Mouse (Mus musculus) forebrain, postnatal 0 days (tissue): ENCODE data around the gene Tspan18. TPM values are rescaled to one million over a fixed set of nuclear protein-coding genes. Genes with fewer than 3 reads are reported as not detected.
A peak's percentile ranks its signal among the peaks of the same experiment; 100 is the strongest.

ENCODE experiments used
- ATAC-seq: fragments of 200-750 bp; cut with Nextera tagmentation; 2 replicates; pipeline ENCODE4 v1.8.0; 2017; ENCODE audit warnings: mild to moderate bottlenecking, moderate library complexity
- DNase-seq: peaks from one replicate; pipeline ENCODE4 v3.0.0-alpha.2; 2015
- H3K27ac ChIP-seq: fragments of 300-500 bp; sonication (generic); 2 replicates; pipeline ENCODE4 v1.5.1; 2014; ENCODE audit warnings: low read depth, mild to moderate bottlenecking, antibody characterized with exemption, low read length, moderate library complexity, mixed read lengths
- H3K27me3 ChIP-seq: fragments of 300-500 bp; sonication (generic); 2 replicates; pipeline ENCODE4 v1.6.1; 2014; ENCODE audit warnings: mild to moderate bottlenecking, low read length, mixed read lengths; ENCODE audit not compliant: insufficient read depth
- H3K36me3 ChIP-seq: fragments of 300-500 bp; sonication (generic); 2 replicates; pipeline ENCODE4 v1.6.1; 2014; ENCODE audit warnings: mild to moderate bottlenecking, moderate library complexity; ENCODE audit not compliant: insufficient read depth
- H3K4me1 ChIP-seq: fragments of 300-500 bp; sonication (generic); 2 replicates; pipeline ENCODE4 v1.6.1; 2014; ENCODE audit warnings: antibody characterized with exemption; ENCODE audit not compliant: insufficient read depth
- H3K4me2 ChIP-seq: fragments of 300-500 bp; sonication (generic); 2 replicates; pipeline ENCODE4 v1.6.1; 2014; ENCODE audit warnings: low read depth, mild to moderate bottlenecking, moderate library complexity
- H3K4me3 ChIP-seq: fragments of 300-500 bp; sonication (generic); 2 replicates; pipeline ENCODE4 v1.5.1; 2014; ENCODE audit warnings: low read depth, low read length, mixed read lengths
- H3K9ac ChIP-seq: fragments of 300-500 bp; sonication (generic); 2 replicates; pipeline ENCODE4 v1.6.1; 2014; ENCODE audit warnings: mild to moderate bottlenecking
- H3K9me3 ChIP-seq: fragments of 300-500 bp; sonication (generic); 2 replicates; pipeline ENCODE4 v1.6.1; 2016; ENCODE audit warnings: low read length
- CTCF ChIP-seq: sonication (generic); IDR thresholded peaks from 2 replicates; pipeline ENCODE4 v1.5.1; 2016; ENCODE audit warnings: antibody characterized with exemption, control low read depth, low read depth
- WGBS: fragments of 180-500 bp; shearing (Covaris S2); extraction: QIAGEN DNeasy Blood & Tissue Kit; methylation state at CpG from one replicate; pipeline ENCODE4 v1.1.7; 2014; 5-methylcytosine and 5-hydroxymethylcytosine counted together
- polyA plus RNA-seq: library from polyadenylated mRNA; unstranded; fragments of >200 nt; fragmentation: Nextera tagmentation; extraction: Ambion mirVana; gene quantifications from 2 replicates; pipeline ENCODE4 v1.2.1, GENCODE M21; 2015
- total RNA-seq: library from RNA; depleted of rRNA; stranded (reverse); fragments of >200 nt; gene quantifications from 2 replicates; pipeline ENCODE4 v1.2.3, GENCODE M21; 2014

Tspan18 gene
- total and polyA plus RNA-seq, 2 experiments from 2014 or later, result 14.4 to 23.1 TPM

DNA sequence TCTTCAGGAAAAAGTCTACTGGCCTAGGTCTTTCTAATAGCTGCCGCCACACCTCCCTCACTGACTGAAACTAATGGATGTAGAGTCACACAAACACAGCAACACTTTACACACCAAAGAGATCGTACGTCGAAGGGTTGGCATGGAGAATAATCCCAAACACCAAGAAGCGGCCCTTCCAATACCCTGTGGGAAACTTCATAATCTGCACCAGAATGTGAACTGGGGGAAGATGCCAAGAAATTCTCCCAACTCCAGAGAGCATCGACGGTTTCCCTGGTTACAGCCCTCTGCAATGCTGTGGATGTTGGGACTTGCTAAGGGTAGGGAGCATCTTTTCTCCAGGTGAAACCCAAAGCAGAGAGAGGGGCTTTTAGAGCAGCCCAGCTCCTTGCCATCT, 83.7 kb downstream of the Tspan18 start:
- 48% methylated on average over 7 of the region's 7 CpGs for WGBS
- Histone ChIP-seq H3K9me3 (no peaks in the 10 kb centered on the region), H3K4me1 (no peaks in the 10 kb centered on the region), H3K4me3 (no peak overlapping the region), H3K9ac (no peak overlapping the region), H3K27me3 (no peaks in the 10 kb centered on the region), H3K36me3 (no peaks in the 10 kb centered on the region), H3K4me2 (no peak overlapping the region), H3K27ac (no peak overlapping the region)
- ATAC-seq, result 0 out of 2 replicates have a peak, but pooled peaks have one; percentile 21
- no peak for DNase-seq
- TF ChIP-seq CTCF, result no peak

GRCm38 (mm10) chr2:93249058-93249457, 85.2 kb downstream of the Tspan18 start:
- TF ChIP-seq CTCF, result no peak
- H3K9ac ChIP-seq, result no peak overlapping the region
- no peak overlapping the region for H3K4me3 ChIP-seq
- DNase-seq, result no peak
- H3K4me2 ChIP-seq, result no peak overlapping the region
- no peak overlapping the region for H3K27ac ChIP-seq
- H3K27me3 ChIP-seq, result no peaks in the 10 kb centered on the region
- H3K4me1 ChIP-seq, result 0 out of 2 replicates have a peak, but pooled peaks cover 4% of the 10 kb centered on the region
- ATAC-seq, result no peak
- WGBS, result 56% methylated on average over 6 of the region's 6 CpGs
- H3K36me3 ChIP-seq, result no peaks in the 10 kb centered on the region
- H3K9me3 ChIP-seq, result no peaks in the 10 kb centered on the region

DNA sequence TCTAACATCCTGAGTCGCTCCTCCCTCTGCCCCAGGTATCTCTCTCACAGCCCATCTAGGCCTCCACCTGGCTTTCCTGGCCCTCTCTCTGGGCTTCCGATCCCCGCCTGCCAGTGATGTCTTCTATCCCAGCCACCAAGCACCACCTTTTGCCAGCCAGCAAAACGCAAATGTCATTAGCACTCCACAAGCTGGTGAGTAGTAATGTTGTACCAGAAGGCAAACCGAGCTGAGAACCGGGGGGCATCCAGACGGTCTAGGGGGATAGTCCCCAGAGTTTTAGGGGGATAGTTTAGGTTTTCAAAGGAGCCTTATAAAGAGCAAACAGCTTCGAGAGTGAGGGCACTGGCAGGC, 90.2 kb downstream of the Tspan18 start:
- Histone ChIP-seq H3K36me3 (no peaks in the 10 kb centered on the region), H3K4me3 (no peak overlapping the region), H3K27me3 (no peaks in the 10 kb centered on the region), H3K27ac (no peak overlapping the region), H3K9ac (no peak overlapping the region), H3K9me3 (no peaks in the 10 kb centered on the region), H3K4me2 (no peak overlapping the region), H3K4me1 (0 out of 2 replicates have a peak, but pooled peaks cover 4% of the 10 kb centered on the region)
- DNase-seq (peak; percentile 62), ATAC-seq (peak; percentile 80)
- no peak for TF ChIP-seq CTCF
- 68% methylated on average over 8 of the region's 8 CpGs for WGBS

- ATAC-seq (no peak), DNase-seq (no peak)
- H3K27ac ChIP-seq, result no peak overlapping the region
These were observed 90.7 kb downstream of the Tspan18 start for GRCm38 (mm10) chr2:93243439-93244089.

GRCm38 (mm10) chr2:93242166-93242565, 92.1 kb downstream of the Tspan18 start:
- no peak overlapping the region for H3K9ac ChIP-seq
- DNase-seq (no peak), ATAC-seq (no peak)
- WGBS, result 76% methylated on average over 5 of the region's 5 CpGs
- no peaks in the 10 kb centered on the region for H3K36me3 ChIP-seq
- H3K9me3 ChIP-seq, result no peaks in the 10 kb centered on the region
- H3K4me2 ChIP-seq, result no peak overlapping the region
- H3K27ac ChIP-seq, result no peak overlapping the region
- H3K4me1 ChIP-seq, result 0 out of 2 replicates have a peak, but pooled peaks cover 4% of the 10 kb centered on the region
- no peaks in the 10 kb centered on the region for H3K27me3 ChIP-seq
- no peak for TF ChIP-seq CTCF
- no peak overlapping the region for H3K4me3 ChIP-seq

More at GRCm38 (mm10) chr2:93243439-93244089, 90.7 kb downstream of the Tspan18 start:
- 74% methylated on average over 11 of the region's 11 CpGs for WGBS
- Histone ChIP-seq H3K36me3 (no peaks in the 10 kb centered on the region), H3K27me3 (no peaks in the 10 kb centered on the region), H3K4me1 (0 out of 2 replicates have a peak, but pooled peaks cover 4% of the 10 kb centered on the region), H3K4me2 (no peak overlapping the region), H3K9ac (no peak overlapping the region), H3K4me3 (no peak overlapping the region), H3K9me3 (no peaks in the 10 kb centered on the region)
- no peak for TF ChIP-seq CTCF

DNA sequence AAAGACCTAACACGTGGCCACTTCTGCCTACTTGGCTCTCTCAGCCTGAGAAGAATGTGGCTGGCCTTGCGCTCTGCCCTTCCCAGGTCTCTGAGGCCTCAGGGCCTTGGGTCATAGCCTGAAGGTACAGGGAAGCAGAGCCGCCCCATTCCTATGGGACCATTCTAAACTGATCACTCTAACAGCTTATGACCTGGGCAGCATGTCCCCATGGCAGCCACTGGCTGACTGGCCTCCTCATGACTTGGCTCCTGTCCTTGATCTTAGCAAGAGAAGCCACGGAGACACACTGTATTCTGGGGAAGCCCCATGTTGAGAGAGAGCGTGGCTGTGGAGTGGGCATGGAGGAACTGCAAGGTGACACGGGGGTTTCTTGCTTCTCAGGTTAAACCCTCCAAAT, 95.4 kb downstream of the Tspan18 start:
- Histone ChIP-seq H3K4me1 (no peaks in the 10 kb centered on the region), H3K9me3 (no peaks in the 10 kb centered on the region), H3K9ac (no peak overlapping the region), H3K27ac (no peak overlapping the region), H3K4me2 (no peak overlapping the region), H3K36me3 (no peaks in the 10 kb centered on the region), H3K27me3 (no peaks in the 10 kb centered on the region), H3K4me3 (no peak overlapping the region)
- TF ChIP-seq CTCF, result no peak
- WGBS, result 89% methylated on average over 6 of the region's 6 CpGs
- ATAC-seq (no peak), DNase-seq (no peak)

DNA sequence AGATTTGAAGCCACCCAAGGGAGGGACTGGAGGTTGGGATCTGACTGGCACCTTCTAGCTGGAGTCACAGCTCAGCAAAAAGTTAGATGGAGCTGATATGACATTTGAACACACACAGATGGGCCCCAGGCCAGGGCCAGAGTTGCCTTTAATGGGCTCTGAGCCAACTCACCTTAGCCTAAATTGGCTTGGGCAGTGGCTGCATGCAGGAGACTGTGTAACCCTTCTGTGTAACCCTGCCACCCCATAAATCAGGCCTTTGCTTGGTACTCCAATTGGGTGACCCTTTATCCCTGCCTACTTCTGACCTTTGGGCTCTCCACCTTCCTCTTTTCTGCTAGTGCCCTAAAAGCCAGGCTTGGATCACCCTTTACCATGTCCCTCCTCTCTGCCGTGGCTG, 97.2 kb downstream of the Tspan18 start:
- no peak for TF ChIP-seq CTCF

More for the DNA sequence above, 97.2 kb downstream of the Tspan18 start:
- H3K36me3 ChIP-seq, result no peaks in the 10 kb centered on the region
- no peaks in the 10 kb centered on the region for H3K27me3 ChIP-seq
- DNase-seq (no peak), ATAC-seq (no peak)
- H3K9ac ChIP-seq, result no peak overlapping the region
- no peak overlapping the region for H3K27ac ChIP-seq
- no peak overlapping the region for H3K4me3 ChIP-seq
- H3K4me1 ChIP-seq, result no peaks in the 10 kb centered on the region
- 53% methylated on average over 1 of the region's 1 CpGs for WGBS
- H3K4me2 ChIP-seq, result no peak overlapping the region
- H3K9me3 ChIP-seq, result no peaks in the 10 kb centered on the region
